Mouse (Mus musculus): Measurements from ENCODE around the gene Kctd8.

Gene Kctd8

GRCm38 (mm10) chr5:69159897-69160509, 181.5 kb downstream of the Kctd8 start:
- in situ Hi-C loops (cut with MboI, MseI), result no loop called here

DNA sequence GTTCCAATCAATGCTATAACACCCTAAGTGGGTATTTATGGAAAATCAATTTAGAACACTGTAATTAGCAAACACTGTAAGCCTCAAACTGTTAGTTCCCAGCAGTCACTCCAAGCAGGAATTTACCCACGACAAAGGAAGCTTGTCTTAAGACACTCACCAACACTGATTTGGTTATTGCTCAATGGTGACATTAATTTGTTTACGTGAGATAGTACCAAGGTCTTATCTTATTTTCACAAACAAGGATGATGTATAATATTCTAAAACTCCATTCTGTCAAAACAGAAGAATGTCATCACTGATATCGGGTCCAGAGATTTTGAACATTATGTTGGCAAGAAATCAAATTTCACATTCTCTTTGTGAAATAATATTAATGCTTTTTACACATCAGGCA, 185.0 kb downstream of the Kctd8 start:
- in situ Hi-C loops (cut with MboI, MseI), result no loop called here

DNA sequence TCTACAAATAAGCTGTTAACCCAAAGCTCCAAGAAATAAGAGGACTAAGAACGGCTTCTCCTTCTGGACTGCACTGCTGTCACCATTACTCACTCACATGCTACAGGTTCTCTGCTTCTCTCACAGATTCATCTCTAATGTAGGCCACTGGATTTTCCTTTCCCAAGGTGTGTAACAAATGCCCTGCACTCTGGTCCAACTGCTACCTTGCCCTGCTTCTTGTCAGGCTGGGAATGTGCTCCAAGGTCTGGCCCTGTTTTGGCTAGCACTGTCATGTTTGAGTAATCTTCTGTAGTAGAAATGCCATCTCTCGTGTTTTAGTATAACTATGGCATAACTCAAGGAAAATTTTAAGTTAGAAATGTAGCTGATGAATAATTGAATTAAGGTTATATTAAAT, 195.7 kb downstream of the Kctd8 start:
- in situ Hi-C loops (cut with MboI, MseI), result no loop called here

DNA sequence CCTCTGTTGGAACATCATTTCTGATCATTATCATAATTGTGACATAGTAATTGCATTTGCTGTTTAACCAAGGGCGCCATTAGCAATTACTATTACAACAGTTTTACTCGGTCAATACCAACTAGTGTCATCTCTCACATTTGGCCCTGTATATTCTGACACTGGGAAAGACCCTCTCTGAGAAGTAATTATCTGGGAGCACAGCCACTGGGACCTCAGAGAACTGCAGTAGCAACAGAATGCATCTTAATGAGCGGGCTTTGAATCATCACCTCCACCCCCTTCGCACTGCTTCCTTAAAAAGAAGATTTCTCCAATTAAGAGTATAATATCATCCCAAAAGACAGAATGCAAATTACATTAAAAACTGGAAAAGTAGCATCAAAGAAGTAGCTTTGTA, 200.4 kb downstream of the Kctd8 start:
- in situ Hi-C loops (cut with MboI, MseI), result no loop called here

DNA sequence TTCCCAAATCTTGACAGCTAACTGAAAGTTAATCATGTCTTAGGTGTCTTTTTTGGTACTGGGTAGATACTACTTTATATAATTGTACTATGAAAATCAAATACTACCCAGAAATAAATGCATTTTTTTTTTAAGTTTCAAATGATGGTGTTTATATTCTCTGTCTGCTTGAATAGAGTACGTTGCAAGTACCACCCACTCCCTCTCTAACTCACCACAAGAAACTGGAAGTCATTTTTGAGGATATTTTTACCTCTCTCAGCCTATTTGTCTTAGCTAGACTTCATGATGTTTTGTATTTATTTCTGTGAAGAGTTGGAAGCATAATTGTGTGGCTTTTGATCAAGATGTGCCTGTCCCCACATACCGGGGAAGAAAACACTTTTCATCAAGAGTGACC, 232.8 kb downstream of the Kctd8 start:
- in situ Hi-C loops (cut with MboI, MseI), result no loop called here

DNA sequence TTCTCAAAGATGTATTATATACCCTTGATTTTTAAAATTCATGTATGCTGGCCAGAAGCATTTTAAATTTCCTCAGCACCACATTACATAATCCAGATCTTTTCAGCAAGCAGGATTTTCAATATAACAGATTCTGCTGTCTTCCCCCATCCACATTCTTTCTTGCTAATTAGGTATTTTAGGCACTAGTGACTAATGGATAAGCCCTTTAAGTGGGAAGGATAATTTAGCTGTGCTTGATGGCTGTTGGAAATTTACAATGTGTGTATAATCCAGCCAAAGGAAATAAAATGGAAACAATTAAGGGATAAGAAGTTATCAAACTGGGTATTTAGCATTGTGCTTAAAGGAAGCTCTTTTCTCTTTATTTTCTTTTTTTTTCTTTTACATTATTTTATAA, 252.6 kb downstream of the Kctd8 start:
- in situ Hi-C loops (cut with MboI, MseI), result no loop called here
